Mouse (Mus musculus): ENCODE measurements around the gene Rnaset2b. TPM values are rescaled to one million over a fixed set of nuclear protein-coding genes. Genes with fewer than 3 reads are reported as not detected.
"Not testable (repeated sequence)": the region's sequence is repeated elsewhere in the genome, so short reads cannot be mapped to it uniquely, and the experiment has no call there.

Gene Rnaset2b
- total RNA-seq, 1 experiment: 49.0 TPM

DNA sequence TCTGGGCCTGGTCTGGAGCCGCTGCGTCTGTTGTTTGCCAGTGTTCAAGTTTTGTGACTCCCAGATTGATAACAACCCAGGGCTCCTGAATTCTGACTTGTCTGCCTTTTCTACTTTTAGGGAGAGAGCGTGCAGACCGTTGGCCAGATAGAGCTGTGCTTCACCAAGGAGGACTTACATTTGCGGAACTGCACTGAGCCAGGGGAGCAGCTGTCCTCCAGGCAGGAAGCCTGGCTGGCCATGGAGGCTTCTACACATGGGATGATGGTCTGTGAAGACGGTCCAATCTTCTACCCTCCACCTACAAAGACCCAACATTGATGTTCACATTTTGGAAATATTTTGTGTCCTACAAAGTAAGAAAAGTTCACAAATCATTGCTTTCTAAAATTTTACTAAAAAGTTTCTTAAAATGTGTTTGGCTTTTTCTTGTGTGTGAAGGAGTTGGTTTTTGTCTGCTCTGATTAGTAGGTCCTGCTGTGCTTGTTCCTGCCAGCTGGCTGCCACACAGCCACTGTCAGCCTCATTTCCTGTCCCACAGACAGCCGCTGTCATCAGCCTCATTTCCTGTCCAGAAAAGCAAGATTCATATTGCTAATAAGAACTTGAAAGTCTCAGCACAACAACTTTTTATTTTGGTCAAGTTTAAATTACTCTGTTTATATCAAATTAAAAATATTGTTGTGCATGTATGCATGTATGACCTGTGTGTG lies 27.5 kb downstream of the Rnaset2b start:
- H3K36me3 ChIP-seq (ENCODE audit: control insufficient read depth, insufficient read depth, low read length, poor library complexity, severe bottlenecking); DNase-seq (ENCODE audit: low read depth, low spot score); H3K4me3 ChIP-seq (ENCODE audit: insufficient read depth in 1 of 2, low read depth in 1 of 2, low read length in 2 of 2, poor library complexity in 1 of 2, severe bottlenecking in 1 of 2); H3K9ac ChIP-seq (ENCODE audit: insufficient read depth, low read depth, low read length, poor library complexity, severe bottlenecking); in situ Hi-C loops (cut with MboI; ENCODE audit: low sequenced_read_pairs in 2 of 2, unreplicated experiment in 2 of 2); H3K27ac ChIP-seq (ENCODE audit: insufficient read depth, low read depth, low read length, poor library complexity, severe bottlenecking); H3K4me1 ChIP-seq (ENCODE audit: control insufficient read depth in 2 of 2, insufficient read depth in 2 of 2, low read length in 2 of 2, poor library complexity in 1 of 2); H3K9me3 ChIP-seq (ENCODE audit: control insufficient read depth, insufficient read depth, low read depth, low read length): not testable (repeated sequence)

GRCm38 (mm10) chr17:7001790-7002585 lies 31.6 kb downstream of the Rnaset2b start:
- H3K4me1 ChIP-seq (ENCODE audit: control insufficient read depth in 2 of 2, insufficient read depth in 2 of 2, low read length in 2 of 2, poor library complexity in 1 of 2); in situ Hi-C loops (cut with MboI; ENCODE audit: low sequenced_read_pairs in 2 of 2, unreplicated experiment in 2 of 2): not testable (repeated sequence)

DNA sequence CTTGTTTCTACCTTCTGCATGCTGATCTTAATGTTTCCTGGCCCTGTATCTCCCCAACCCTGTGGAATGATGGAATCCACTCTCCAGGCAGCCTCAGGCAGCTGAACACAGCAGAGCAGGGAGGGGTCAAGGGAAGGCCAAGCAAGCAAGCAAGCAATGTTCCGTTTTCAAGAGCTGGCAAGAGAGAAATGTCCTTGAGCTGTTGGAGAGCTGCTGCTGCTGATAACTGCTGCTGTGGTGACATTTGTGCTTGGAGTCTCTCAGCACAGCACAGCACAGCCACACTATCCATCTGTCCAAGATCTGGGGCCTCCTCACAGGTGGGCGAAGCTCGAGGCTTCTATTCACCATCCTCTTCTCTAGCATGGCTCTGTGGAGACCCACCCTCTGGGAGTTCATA lies 33.0 kb downstream of the Rnaset2b start:
- H3K9ac ChIP-seq (ENCODE audit: insufficient read depth, low read depth, low read length, poor library complexity, severe bottlenecking); in situ Hi-C loops (cut with MboI; ENCODE audit: low sequenced_read_pairs in 2 of 2, unreplicated experiment in 2 of 2); H3K9me3 ChIP-seq (ENCODE audit: control insufficient read depth, insufficient read depth, low read depth, low read length); H3K4me1 ChIP-seq (ENCODE audit: control insufficient read depth in 2 of 2, insufficient read depth in 2 of 2, low read length in 2 of 2, poor library complexity in 1 of 2); H3K27ac ChIP-seq (ENCODE audit: insufficient read depth, low read depth, low read length, poor library complexity, severe bottlenecking); H3K4me3 ChIP-seq (ENCODE audit: insufficient read depth in 1 of 2, low read depth in 1 of 2, low read length in 2 of 2, poor library complexity in 1 of 2, severe bottlenecking in 1 of 2); H3K36me3 ChIP-seq (ENCODE audit: control insufficient read depth, insufficient read depth, low read length, poor library complexity, severe bottlenecking); DNase-seq (ENCODE audit: low read depth, low spot score): not testable (repeated sequence)

More at GRCm38 (mm10) chr17:7001790-7002585, 31.6 kb downstream of the Rnaset2b start:
- not testable (repeated sequence) for H3K9me3 ChIP-seq (ENCODE audit: control insufficient read depth, insufficient read depth, low read depth, low read length); H3K4me3 ChIP-seq (ENCODE audit: insufficient read depth in 1 of 2, low read depth in 1 of 2, low read length in 2 of 2, poor library complexity in 1 of 2, severe bottlenecking in 1 of 2); H3K9ac ChIP-seq (ENCODE audit: insufficient read depth, low read depth, low read length, poor library complexity, severe bottlenecking); H3K27ac ChIP-seq (ENCODE audit: insufficient read depth, low read depth, low read length, poor library complexity, severe bottlenecking); H3K36me3 ChIP-seq (ENCODE audit: control insufficient read depth, insufficient read depth, low read length, poor library complexity, severe bottlenecking); DNase-seq (ENCODE audit: low read depth, low spot score)

DNA sequence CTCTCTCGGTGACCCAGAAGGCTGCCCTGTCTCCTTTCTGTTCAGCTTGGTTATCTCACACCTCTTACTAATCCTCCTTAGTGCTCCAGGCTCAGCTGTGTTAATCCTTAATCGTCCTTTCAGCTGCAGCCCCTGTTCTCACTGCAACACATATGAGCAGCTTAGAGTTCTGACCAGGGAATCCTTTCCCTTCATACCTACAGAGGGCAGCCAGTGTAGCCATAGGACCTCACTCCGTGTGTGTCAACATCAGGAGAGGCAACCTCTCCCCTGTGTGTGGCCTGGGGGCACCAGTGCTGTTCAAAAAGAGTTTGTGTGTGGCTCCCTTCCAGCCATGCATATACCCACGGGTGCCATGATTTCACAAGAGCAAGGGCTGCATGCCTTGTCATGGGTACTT lies 35.2 kb downstream of the Rnaset2b start:
- H3K36me3 ChIP-seq (ENCODE audit: control insufficient read depth, insufficient read depth, low read length, poor library complexity, severe bottlenecking); in situ Hi-C loops (cut with MboI; ENCODE audit: low sequenced_read_pairs in 2 of 2, unreplicated experiment in 2 of 2); DNase-seq (ENCODE audit: low read depth, low spot score); H3K27ac ChIP-seq (ENCODE audit: insufficient read depth, low read depth, low read length, poor library complexity, severe bottlenecking); H3K9me3 ChIP-seq (ENCODE audit: control insufficient read depth, insufficient read depth, low read depth, low read length); H3K4me3 ChIP-seq (ENCODE audit: insufficient read depth in 1 of 2, low read depth in 1 of 2, low read length in 2 of 2, poor library complexity in 1 of 2, severe bottlenecking in 1 of 2); H3K9ac ChIP-seq (ENCODE audit: insufficient read depth, low read depth, low read length, poor library complexity, severe bottlenecking); H3K4me1 ChIP-seq (ENCODE audit: control insufficient read depth in 2 of 2, insufficient read depth in 2 of 2, low read length in 2 of 2, poor library complexity in 1 of 2): not testable (repeated sequence)

GRCm38 (mm10) chr17:7008885-7009284 lies 38.5 kb downstream of the Rnaset2b start:
- H3K4me1 ChIP-seq (ENCODE audit: control insufficient read depth in 2 of 2, insufficient read depth in 2 of 2, low read length in 2 of 2, poor library complexity in 1 of 2); H3K27ac ChIP-seq (ENCODE audit: insufficient read depth, low read depth, low read length, poor library complexity, severe bottlenecking); H3K9me3 ChIP-seq (ENCODE audit: control insufficient read depth, insufficient read depth, low read depth, low read length); H3K9ac ChIP-seq (ENCODE audit: insufficient read depth, low read depth, low read length, poor library complexity, severe bottlenecking); in situ Hi-C loops (cut with MboI; ENCODE audit: low sequenced_read_pairs in 2 of 2, unreplicated experiment in 2 of 2); H3K36me3 ChIP-seq (ENCODE audit: control insufficient read depth, insufficient read depth, low read length, poor library complexity, severe bottlenecking); H3K4me3 ChIP-seq (ENCODE audit: insufficient read depth in 1 of 2, low read depth in 1 of 2, low read length in 2 of 2, poor library complexity in 1 of 2, severe bottlenecking in 1 of 2); DNase-seq (ENCODE audit: low read depth, low spot score): not testable (repeated sequence)

GRCm38 (mm10) chr17:7009440-7009839 lies 39.0 kb downstream of the Rnaset2b start:
- H3K9ac ChIP-seq (ENCODE audit: insufficient read depth, low read depth, low read length, poor library complexity, severe bottlenecking); H3K9me3 ChIP-seq (ENCODE audit: control insufficient read depth, insufficient read depth, low read depth, low read length); in situ Hi-C loops (cut with MboI; ENCODE audit: low sequenced_read_pairs in 2 of 2, unreplicated experiment in 2 of 2); DNase-seq (ENCODE audit: low read depth, low spot score); H3K27ac ChIP-seq (ENCODE audit: insufficient read depth, low read depth, low read length, poor library complexity, severe bottlenecking); H3K36me3 ChIP-seq (ENCODE audit: control insufficient read depth, insufficient read depth, low read length, poor library complexity, severe bottlenecking); H3K4me1 ChIP-seq (ENCODE audit: control insufficient read depth in 2 of 2, insufficient read depth in 2 of 2, low read length in 2 of 2, poor library complexity in 1 of 2); H3K4me3 ChIP-seq (ENCODE audit: insufficient read depth in 1 of 2, low read depth in 1 of 2, low read length in 2 of 2, poor library complexity in 1 of 2, severe bottlenecking in 1 of 2): not testable (repeated sequence)

DNA sequence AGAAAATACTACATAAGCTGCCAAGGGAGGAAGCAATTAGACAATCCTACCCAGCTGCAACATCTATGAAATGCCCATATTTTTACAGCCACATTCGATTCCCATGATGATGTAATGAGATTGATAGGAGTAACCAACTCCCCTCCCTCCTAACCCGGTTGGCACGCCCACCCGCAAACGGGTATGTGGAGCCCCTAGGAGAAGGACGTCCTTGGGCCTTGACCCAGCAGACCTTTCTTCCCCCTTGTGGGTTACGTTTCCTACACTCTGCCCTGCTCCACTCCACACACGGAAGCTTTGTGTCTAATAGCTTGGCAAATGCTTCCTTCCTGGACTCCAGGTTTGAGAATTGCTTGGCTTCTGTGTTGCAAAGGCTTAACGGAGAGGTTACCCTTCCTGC lies 39.5 kb downstream of the Rnaset2b start:
- H3K4me3 ChIP-seq (ENCODE audit: insufficient read depth in 1 of 2, low read depth in 1 of 2, low read length in 2 of 2, poor library complexity in 1 of 2, severe bottlenecking in 1 of 2); DNase-seq (ENCODE audit: low read depth, low spot score); H3K9me3 ChIP-seq (ENCODE audit: control insufficient read depth, insufficient read depth, low read depth, low read length); H3K36me3 ChIP-seq (ENCODE audit: control insufficient read depth, insufficient read depth, low read length, poor library complexity, severe bottlenecking); H3K9ac ChIP-seq (ENCODE audit: insufficient read depth, low read depth, low read length, poor library complexity, severe bottlenecking); H3K27ac ChIP-seq (ENCODE audit: insufficient read depth, low read depth, low read length, poor library complexity, severe bottlenecking); in situ Hi-C loops (cut with MboI; ENCODE audit: low sequenced_read_pairs in 2 of 2, unreplicated experiment in 2 of 2); H3K4me1 ChIP-seq (ENCODE audit: control insufficient read depth in 2 of 2, insufficient read depth in 2 of 2, low read length in 2 of 2, poor library complexity in 1 of 2): not testable (repeated sequence)

DNA sequence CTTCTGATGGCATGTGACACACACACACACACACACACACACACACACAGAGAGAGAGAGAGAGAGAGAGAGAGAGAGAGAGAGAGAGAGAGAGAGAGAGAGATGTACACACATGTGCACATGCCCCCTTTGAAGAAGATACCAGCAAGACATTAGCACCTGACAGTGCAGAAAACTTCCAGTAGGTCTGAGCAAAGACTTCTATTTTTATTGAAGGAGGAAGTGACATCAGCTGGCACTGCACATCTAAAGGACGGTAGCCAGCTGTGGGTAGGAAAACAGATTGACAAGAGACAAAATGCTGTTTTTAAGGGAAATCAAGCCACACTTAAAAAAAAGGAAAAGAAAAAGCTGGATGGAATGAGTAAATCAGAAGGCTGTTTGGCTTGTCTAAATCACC lies 43.8 kb downstream of the Rnaset2b start:
- H3K4me3 ChIP-seq (ENCODE audit: insufficient read depth in 1 of 2, low read depth in 1 of 2, low read length in 2 of 2, poor library complexity in 1 of 2, severe bottlenecking in 1 of 2); H3K9ac ChIP-seq (ENCODE audit: insufficient read depth, low read depth, low read length, poor library complexity, severe bottlenecking); DNase-seq (ENCODE audit: low read depth, low spot score); H3K4me1 ChIP-seq (ENCODE audit: control insufficient read depth in 2 of 2, insufficient read depth in 2 of 2, low read length in 2 of 2, poor library complexity in 1 of 2); H3K9me3 ChIP-seq (ENCODE audit: control insufficient read depth, insufficient read depth, low read depth, low read length); H3K27ac ChIP-seq (ENCODE audit: insufficient read depth, low read depth, low read length, poor library complexity, severe bottlenecking); in situ Hi-C loops (cut with MboI; ENCODE audit: low sequenced_read_pairs in 2 of 2, unreplicated experiment in 2 of 2); H3K36me3 ChIP-seq (ENCODE audit: control insufficient read depth, insufficient read depth, low read length, poor library complexity, severe bottlenecking): not testable (repeated sequence)

Measured in ES-E14 (cell line).